Mouse (Mus musculus): ENCODE measurements around the gene Fam19a2.

Fam19a2 gene

GRCm38 (mm10) chr10:123263876-123264309, at the start of gene Fam19a2:
Fam19a2 (plus strand) TSS chr10:123263996.
- DNase-seq (ENCODE audit: low read depth, low spot score): peak; percentile 21

- no peak for DNase-seq (ENCODE audit: low read depth, low spot score)
Measured at GRCm38 (mm10) chr10:123222785-123223184, 41.0 kb upstream of the Fam19a2 start.

GRCm38 (mm10) chr10:123229420-123229819, 34.4 kb upstream of the Fam19a2 start:
- DNase-seq (ENCODE audit: low read depth, low spot score): no peak

GRCm38 (mm10) chr10:123248063-123248462, 15.7 kb upstream of the Fam19a2 start:
- no peak for DNase-seq (ENCODE audit: low read depth, low spot score)

- DNase-seq (ENCODE audit: low read depth, low spot score): no peak
Measured at GRCm38 (mm10) chr10:123251904-123252303, 11.9 kb upstream of the Fam19a2 start.

- no peak for DNase-seq (ENCODE audit: low read depth, low spot score)
Measured at GRCm38 (mm10) chr10:123254299-123254698, 9.5 kb upstream of the Fam19a2 start.

- peak; percentile 5 for DNase-seq (ENCODE audit: low read depth, low spot score)
Measured at GRCm38 (mm10) chr10:123255674-123256348, 8.0 kb upstream of the Fam19a2 start.

- no peak for DNase-seq (ENCODE audit: low read depth, low spot score)
Measured at GRCm38 (mm10) chr10:123264461-123265191, 830 bp downstream of the Fam19a2 start.

- no peak for DNase-seq (ENCODE audit: low read depth, low spot score)
Measured at GRCm38 (mm10) chr10:123265241-123265790, 1.5 kb downstream of the Fam19a2 start.

GRCm38 (mm10) chr10:123268568-123268967, 4.8 kb downstream of the Fam19a2 start:
- no peak for DNase-seq (ENCODE audit: low read depth, low spot score)

- no peak for DNase-seq (ENCODE audit: low read depth, low spot score)
Measured at GRCm38 (mm10) chr10:123274554-123274953, 10.8 kb downstream of the Fam19a2 start.

GRCm38 (mm10) chr10:123307300-123307699, 43.5 kb downstream of the Fam19a2 start:
- DNase-seq (ENCODE audit: low read depth, low spot score): no peak

- no peak for DNase-seq (ENCODE audit: low read depth, low spot score)
Measured at GRCm38 (mm10) chr10:123326271-123326670, 62.5 kb downstream of the Fam19a2 start.

GRCm38 (mm10) chr10:123341280-123341679, 77.5 kb downstream of the Fam19a2 start:
- DNase-seq (ENCODE audit: low read depth, low spot score): no peak

- DNase-seq (ENCODE audit: low read depth, low spot score): no peak
Measured at GRCm38 (mm10) chr10:123342591-123343236, 78.9 kb downstream of the Fam19a2 start.

GRCm38 (mm10) chr10:123346301-123346700, 82.5 kb downstream of the Fam19a2 start:
- DNase-seq (ENCODE audit: low read depth, low spot score): no peak

GRCm38 (mm10) chr10:123353667-123354066, 89.9 kb downstream of the Fam19a2 start:
- no peak for DNase-seq (ENCODE audit: low read depth, low spot score)

- DNase-seq (ENCODE audit: low read depth, low spot score): no peak
Measured at GRCm38 (mm10) chr10:123357010-123357409, 93.2 kb downstream of the Fam19a2 start.

- no peak for DNase-seq (ENCODE audit: low read depth, low spot score)
Measured at GRCm38 (mm10) chr10:123360492-123360891, 96.7 kb downstream of the Fam19a2 start.

- no peak for DNase-seq (ENCODE audit: low read depth, low spot score)
Measured at GRCm38 (mm10) chr10:123364628-123365027, 100.8 kb downstream of the Fam19a2 start.

- DNase-seq (ENCODE audit: low read depth, low spot score): no peak
Measured at GRCm38 (mm10) chr10:123367152-123367864, 103.5 kb downstream of the Fam19a2 start.

- no peak for DNase-seq (ENCODE audit: low read depth, low spot score)
Measured at GRCm38 (mm10) chr10:123383277-123383676, 119.5 kb downstream of the Fam19a2 start.
